Mouse (Mus musculus): ENCODE data around the gene Slc7a14.

GRCm38 (mm10) chr3:31274875-31275274 lies 35.3 kb downstream of the Slc7a14 start:
- no peak for TF ChIP-seq POLR2A (IDR thresholded peaks at IDR 0.05; ENCODE audit: low read depth, low read length)
- no peak for TF ChIP-seq CTCF (IDR thresholded peaks at IDR 0.05; ENCODE audit: extremely low read depth, insufficient read length, insufficient replicate concordance, low read depth, low read length)
